Mouse (Mus musculus): Measurements from ENCODE around the gene Tmem242.

The Tmem242 gene

GRCm38 (mm10) chr17:5377151-5377929 is 62.7 kb downstream of the Tmem242 start:
- DNase-seq (ENCODE audit: inconsistent ontology term): no peak

- peak; percentile 66 for DNase-seq (ENCODE audit: inconsistent ontology term)
Observed at GRCm38 (mm10) chr17:5372951-5373350, 67.1 kb downstream of the Tmem242 start.

GRCm38 (mm10) chr17:5371521-5371920 is 68.5 kb downstream of the Tmem242 start:
- no peak for DNase-seq (ENCODE audit: inconsistent ontology term)

- DNase-seq (ENCODE audit: inconsistent ontology term): no peak
Observed at GRCm38 (mm10) chr17:5371032-5371431, 69.0 kb downstream of the Tmem242 start.

- no peak for DNase-seq (ENCODE audit: inconsistent ontology term)
Observed at GRCm38 (mm10) chr17:5365992-5366398, 74.1 kb downstream of the Tmem242 start.
